Mouse (Mus musculus) hindlimb bud, embryonic 11.5 days (tissue): ENCODE data around the gene Bmpr2.
A peak's percentile ranks its signal among the peaks of the same experiment; 100 is the strongest.

ENCODE experiments used
- DNase-seq: peaks from one replicate; pipeline ENCODE4 v3.0.0-alpha.2; 2012; ENCODE audit warnings: low read depth, low spot score; ENCODE audit errors: extremely low spot score

Gene Bmpr2

DNA sequence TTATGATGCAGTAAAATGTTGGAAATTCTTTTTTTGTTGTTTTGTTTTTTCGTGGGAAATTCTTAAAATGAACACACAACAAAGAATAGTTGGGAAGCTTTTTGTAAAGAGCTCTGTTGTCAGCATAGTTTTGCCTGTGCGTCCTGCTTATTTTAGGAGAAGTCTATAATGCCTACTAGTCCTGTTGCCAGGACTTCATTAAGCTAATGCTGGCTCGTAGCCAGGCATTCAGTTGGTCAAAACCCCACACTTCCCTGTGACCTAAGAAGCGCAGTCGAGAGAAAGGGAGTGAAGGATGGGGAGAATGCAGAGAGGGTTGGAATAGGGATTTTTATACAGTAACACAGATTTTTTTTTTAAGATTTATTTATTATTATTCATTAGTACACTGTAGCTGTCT lies 26.5 kb downstream of the Bmpr2 start:
- no peak for DNase-seq

DNA sequence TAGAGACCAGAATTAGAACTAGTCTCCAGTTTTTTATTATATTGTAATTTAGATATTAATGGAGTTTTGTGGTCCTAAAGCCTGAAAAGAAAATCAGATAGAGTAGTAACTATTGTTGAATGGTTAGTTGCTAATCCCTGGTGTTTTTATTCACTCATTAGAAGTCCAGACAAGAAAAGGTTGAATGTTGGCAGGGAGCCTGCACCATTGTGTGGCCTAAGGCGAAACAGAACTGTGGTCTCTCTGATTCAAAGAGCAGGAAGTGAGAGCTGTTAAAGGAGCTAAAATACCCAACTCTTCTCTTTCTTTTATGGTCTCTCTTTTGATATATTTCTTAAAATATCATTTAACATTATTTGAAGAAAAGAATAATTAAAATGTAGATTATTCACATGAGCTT lies 32.1 kb downstream of the Bmpr2 start:
- no peak for DNase-seq

DNA sequence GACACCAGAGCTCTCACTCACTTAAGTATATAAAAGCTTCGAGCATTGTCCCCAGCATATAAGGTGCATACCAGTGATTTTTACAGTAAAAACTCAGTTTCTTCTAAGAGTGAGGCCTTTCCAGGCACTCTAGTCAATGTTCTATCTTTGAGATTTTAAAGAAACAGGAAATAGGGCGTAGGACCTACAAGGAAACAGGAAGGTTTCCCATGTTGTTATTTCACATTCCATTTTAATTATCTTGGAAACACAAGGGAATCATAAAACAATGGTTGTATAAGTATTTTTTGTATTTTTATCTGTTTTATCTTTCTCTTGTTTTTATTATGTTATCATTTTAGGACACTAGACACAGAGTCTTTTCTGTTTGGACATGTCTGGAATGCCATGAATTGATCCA lies 34.7 kb downstream of the Bmpr2 start:
- no peak for DNase-seq

DNA sequence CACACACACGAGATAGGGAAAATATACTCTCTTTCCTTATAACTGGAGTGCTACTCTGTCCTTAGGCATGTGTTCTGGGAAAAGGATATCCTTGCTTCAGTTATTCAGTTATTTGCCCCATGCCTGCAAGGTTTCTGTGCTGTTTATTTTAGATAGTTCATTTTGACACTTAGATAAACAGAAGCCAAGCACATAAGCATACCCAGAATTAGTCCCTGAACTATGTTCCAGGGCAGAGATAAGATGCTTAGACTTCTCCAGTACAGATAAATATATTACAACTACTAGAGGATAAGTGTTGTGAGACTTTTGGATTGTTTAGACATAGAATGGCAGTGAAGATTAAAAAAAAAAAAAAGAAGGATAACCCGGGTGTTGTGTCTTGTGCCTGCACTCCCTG lies 41.2 kb downstream of the Bmpr2 start:
- DNase-seq = no peak

DNA sequence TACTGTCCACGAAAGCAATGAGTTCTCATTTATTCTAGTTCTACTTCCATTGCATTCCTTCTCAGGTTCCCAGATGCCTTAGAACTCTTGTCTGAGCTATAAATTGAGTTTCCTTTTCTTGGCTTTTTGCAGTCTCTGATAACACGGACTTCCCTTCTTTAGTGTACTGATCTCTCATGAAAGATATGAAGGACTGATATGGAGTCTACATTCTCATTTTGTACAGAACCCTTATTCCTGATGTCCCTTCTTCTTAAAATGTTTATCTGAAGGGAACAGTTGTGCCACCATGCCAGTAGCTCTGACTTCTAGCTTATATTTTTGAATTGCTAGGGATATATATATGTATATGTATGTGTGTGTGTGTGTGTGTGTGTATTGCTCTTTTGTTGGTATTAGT lies 46.7 kb downstream of the Bmpr2 start:
- DNase-seq = no peak

DNA sequence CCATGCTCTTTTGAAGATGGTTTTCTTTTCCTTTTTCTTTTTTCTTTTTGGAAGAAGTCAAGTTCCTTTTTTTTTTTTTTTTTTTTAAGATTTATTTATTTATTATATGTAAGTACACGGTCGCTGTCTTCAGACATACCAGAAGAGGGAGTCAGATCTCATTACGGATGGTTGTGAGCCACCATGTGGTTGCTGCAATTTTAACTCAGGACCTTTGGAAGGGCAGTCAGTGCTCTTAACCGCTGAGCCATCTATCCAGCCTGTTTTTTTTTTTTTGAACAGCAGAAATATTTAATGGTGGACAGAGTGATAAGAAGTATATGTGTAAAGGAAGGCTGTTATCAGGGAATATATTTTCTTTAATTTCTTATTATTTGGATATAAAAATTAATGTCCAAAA lies 49.6 kb downstream of the Bmpr2 start:
- no peak for DNase-seq

DNA sequence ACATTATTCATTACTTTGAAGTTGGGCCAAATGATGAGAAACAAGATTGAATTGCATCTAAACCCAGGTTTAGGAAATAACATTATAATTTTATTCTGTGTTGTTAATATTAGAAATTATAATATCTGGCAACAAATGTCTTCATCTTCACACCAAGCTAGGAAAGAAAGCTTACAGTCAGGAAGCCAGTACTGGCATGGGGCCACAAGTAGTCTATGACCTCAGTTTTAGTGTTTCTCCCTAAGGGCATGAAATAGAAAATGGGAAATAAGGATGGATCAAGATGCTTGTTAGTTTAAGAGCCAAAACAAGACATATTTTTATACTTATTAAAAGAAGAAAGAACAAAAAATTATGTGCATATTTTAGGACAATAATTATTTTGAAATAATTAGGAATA lies 62.2 kb downstream of the Bmpr2 start:
- no peak for DNase-seq

DNA sequence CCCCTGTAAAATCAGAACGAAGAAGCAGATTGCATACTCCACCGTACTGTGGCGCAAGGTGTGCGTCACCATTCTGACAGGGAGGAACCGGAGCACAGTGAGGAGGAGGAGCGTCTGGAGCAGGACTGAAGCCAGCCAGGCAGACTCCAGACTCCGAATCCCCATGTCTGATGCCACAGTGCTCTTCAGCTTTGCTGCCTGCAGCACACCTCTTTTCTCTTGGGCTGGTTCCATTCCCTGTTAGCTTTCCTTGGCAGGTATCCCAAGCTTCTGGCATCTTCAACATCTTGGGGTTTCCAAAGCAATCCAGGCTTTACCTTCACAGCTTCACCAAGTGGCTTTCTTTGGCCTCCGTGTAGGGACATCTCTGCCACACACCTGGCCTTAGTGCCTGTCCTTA lies 63.4 kb downstream of the Bmpr2 start:
- DNase-seq = no peak

DNA sequence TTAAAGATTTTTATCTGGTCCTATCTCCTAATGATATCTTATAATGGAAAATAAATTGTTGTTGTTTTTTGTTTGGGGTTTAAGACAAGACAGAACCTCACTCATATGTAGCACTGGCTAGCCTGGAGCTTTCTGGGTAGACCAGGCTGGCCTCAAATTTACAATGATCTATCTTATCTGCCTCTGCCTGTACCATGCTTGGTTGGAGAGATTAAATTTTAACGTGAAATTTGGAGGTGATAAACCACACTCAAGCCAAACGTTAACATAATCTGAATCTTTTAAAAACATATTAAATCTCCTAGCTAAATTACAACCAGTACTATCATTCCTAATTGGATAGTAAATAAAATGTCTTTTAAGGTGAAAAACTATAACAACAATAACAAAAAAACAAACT lies 66.2 kb downstream of the Bmpr2 start:
- DNase-seq = no peak

DNA sequence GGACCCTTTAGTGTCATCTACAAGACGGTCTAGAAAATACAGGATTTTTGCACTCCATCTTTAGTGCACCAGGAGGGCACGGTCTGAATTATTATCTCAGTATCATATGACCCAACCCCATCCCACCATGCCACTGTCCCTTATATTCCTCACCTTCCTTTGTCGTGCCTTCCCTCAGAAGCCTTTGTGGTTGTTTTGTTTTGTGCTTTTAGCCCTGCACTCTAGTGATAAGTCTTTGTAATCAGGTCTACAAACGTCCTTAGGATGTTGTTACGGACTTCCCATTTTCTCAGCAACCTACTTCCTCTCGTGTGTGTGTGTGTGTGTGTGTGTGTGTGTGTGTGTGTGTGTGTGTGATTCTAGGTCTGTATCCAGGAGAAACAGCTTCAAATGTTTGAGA lies 67.0 kb downstream of the Bmpr2 start:
- DNase-seq = no peak

DNA sequence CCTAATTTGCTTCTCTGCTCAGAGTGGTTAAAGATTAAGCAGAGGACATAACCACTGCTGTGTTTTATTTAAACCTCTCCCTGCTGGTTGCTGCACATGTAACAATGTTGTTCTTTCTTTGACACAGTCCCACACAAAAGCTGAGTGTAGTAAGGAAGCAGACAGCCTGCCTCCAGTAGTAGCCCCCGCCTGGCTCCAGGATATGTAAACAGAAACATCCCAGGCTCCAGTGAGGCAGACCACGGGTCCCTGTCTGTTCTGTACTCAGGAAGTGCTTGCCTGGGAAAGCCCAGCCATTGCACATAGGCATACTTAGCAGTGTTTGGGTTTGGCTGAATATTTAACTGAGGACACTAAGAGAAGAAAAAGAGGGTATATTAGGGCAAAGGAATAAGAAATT lies 70.5 kb downstream of the Bmpr2 start:
- DNase-seq = no peak

DNA sequence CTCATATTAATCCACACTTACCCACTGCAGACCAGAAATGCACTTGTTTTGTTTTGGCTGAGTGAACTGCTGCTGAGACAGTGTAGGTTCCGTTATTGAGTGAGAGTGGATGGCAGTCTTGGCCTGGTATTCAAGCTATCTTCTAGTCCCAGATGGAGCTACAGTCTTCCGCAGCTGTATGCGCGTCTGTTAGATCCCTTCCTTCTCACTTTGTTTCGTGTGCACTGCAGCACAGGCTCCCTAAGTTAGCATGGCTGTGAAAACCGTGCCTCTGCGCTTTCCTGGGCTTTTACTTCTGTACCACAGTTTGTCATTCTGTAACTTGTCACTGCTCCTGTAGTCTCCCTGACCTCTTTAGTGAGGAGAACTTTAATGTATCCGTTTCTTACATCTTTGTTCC lies 85.1 kb downstream of the Bmpr2 start:
- no peak for DNase-seq

DNA sequence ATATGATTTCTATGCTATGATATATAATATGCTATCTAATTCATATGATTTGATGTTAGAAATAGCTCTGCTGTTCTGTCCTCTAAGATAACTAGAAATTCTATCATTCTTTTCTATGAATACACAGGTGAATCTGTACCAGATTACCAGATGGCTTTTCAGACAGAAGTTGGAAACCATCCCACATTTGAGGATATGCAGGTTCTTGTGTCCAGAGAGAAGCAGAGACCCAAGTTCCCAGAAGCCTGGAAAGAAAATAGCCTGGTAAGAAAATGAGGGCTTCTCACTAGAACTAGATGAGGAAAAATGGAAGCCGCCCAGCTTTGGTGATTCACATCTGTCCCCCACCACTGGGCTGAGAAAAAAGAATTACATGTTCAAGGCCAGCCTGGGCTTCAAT lies 95.8 kb downstream of the Bmpr2 start:
- no peak for DNase-seq

DNA sequence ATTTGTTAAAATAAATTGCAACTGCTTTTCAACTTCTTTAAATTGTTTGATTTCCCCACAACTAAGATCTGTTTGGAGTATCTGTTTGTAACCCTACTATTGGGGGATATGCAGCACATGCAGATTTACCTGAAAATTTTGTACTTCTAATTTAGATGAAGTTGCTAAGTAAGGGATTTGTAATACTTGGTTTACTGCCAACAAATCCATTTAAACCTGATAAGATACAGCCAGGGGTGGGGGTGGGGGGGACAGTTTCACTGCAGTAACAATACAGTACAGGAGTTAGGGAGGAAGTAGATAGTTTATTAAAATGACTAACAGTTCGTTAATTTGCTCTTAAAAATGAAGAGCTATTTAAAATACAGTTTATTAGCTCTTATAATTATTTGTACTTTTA lies 98.9 kb downstream of the Bmpr2 start:
- no peak for DNase-seq

DNA sequence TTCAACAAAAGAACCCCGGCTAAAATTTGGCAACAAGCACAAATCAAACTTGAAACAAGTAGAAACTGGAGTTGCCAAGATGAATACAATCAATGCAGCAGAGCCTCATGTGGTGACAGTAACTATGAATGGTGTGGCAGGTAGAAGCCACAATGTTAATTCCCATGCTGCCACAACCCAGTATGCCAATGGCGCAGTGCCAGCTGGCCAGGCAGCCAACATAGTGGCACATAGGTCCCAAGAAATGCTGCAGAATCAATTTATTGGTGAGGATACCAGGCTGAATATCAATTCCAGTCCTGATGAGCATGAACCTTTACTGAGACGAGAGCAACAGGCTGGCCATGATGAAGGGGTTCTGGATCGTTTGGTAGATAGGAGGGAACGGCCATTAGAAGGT lies 104.8 kb downstream of the Bmpr2 start:
- DNase-seq = no peak

DNA sequence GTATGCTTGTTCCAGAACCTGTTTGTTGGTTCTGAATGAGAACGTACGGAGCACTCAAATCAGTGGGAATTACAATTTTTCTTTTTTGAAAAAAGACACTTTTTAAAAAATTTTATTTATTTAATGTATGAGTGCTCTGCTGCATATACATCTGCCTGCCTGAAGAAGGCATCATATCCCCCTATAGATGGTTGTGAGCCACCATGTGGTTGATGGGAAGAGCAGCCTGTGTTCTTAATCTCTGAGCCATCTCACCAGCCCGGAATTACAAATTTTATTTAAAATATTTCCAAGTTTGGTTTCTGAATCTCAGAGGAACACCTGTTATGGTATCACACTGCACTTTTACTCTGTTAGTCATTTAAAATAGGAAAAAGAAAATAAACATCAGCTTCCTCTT lies 110.8 kb downstream of the Bmpr2 start:
- no peak for DNase-seq

DNA sequence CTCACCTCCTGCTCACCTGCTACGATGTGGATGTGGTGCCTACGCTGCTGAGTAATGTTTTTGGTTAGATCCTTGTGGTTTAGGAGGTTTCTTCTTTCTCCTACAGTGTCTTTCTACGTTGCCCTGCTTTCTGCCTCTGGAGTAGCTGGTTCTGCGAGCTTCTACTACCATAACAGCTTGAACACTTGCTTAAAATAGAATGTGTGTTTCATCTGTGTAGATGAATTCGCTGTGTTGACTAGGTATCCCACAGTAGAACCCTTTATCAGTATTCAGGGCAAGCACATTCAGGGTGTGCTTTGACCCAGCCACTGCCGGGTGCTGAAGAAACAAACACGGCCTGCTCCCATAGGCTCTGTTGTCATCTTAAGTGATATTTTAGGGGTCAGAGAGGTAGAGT lies 114.9 kb downstream of the Bmpr2 start:
- DNase-seq = no peak

DNA sequence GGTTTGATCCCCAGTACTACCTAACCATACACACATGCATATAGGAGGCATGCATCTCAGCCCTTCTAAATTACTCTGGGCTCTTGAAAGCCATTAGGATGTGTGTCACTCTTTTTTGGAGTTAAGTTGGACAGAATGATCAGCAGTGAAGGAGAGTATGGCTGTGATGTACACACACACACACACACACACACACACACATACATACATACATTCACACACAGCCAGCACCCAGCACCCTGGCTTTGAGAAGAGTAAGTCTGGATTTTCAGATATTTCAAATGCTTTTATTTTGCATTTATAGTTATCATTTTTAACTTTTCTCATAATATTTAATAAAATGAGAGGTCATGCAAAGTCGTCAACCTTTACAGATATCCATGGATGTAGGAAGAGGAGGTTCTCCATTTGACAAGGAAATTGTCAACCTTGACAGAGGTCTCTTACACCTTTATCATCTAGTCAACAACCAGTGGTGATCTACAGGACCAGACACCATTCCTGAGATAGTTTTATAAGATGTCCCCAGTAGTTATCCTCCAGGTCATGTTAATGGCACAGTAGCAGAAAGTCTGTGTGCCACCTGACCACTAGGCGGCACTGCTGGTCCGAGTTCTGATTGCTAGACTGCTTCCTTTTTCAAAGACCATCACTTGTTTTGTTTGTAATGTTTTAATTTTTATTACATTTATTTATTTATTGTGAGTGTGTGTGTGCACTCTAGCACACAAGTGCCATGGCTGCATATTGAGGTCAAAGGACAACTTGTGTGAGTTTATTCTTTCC lies 120.3 kb downstream of the Bmpr2 start:
- peak; percentile 37 for DNase-seq

DNA sequence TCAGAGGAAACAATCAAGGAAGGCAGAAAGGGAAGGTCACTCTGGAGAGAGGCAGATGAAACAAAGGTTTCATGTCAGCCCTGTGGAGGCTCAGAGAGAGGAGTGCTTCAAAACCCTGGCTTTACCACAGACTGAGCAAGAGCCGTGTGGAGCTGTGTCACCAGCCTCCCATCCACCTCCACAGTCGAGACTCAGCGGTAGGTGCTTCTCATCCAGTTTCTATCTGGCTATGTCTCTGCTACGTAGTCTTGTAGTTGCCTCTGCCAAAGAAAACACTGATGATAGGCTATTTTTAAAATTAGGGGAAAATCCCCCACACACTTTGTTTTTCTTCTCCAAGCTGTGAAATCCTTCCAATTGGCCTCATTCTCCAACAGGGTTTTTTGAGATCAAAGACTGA lies 123.7 kb downstream of the Bmpr2 start:
- DNase-seq = no peak

DNA sequence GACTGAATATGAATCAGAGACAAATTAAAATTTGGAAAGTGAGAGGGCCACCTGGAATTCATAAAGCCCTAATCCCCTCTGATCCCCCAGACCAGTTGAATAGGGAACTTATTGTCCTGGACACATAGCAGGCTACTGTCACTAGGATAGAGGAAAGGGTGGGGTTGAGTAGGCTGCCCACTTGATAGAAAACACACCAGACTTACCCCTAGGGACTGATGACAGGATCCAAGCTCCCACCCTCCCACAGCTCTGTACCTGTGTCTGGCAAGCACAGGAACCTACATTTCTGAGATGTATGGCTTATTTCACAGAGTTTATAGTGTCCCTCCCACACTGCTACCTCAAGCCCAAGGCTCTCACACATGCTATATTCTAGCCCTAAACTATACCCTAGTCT lies 124.8 kb downstream of the Bmpr2 start:
- DNase-seq = no peak

DNA sequence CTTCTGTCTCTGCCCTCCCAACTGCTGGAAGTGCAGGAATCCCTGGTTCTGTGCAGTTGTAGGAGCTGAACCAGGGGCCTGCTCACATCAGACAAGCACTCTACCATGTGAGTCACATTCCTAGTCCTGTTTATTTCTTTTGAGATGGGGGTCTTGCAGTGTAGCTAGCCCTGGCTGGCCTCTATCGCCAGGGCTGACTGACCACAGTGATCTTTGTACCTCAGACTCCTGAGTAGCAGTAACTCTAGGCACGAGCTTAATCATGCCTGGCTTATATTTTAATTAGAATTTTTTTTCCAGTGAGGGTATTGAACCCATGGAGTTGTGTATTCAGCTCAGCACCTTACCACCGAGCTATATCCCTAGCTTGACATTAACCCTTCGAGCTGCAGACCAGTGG lies 128.0 kb downstream of the Bmpr2 start:
- DNase-seq = no peak

DNA sequence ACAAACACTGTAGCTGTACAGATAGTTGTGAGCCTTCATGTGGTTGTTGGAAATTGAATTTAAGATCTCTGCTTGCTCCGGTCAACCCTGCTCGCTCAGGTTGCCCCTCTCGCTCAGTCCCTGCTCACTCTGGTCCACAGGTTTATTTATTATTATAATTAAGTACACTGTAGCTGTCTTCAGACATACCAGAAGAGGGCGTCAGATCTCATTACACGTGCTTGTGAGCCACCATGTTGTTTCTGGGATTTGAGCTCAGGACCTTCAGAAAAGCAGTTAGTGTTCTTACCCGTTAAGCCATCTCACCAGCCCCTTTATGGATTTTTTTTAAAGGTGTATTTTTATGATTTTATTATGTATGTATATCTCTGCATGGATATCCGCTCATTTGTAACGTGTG lies 129.6 kb downstream of the Bmpr2 start:
- no peak for DNase-seq

DNA sequence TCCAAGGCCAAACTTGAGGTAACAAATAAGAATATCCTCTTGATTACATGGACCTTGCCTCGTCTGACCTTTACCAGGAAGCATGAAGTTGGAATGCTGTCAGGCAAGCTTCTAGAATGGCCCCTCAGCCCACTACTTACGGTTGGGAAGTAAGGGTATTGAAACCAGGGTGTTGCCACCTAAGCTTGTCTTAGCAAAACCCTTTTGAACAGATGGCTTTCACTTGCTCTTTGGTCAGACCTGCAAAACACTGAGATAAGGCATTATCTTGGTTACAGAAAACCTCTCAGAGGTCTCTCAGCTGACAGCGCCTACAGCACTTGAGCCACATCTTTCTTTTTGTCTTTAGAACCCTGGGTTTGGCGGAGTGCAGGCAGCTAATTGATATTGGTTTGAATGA lies 130.8 kb downstream of the Bmpr2 start:
- DNase-seq = no peak

DNA sequence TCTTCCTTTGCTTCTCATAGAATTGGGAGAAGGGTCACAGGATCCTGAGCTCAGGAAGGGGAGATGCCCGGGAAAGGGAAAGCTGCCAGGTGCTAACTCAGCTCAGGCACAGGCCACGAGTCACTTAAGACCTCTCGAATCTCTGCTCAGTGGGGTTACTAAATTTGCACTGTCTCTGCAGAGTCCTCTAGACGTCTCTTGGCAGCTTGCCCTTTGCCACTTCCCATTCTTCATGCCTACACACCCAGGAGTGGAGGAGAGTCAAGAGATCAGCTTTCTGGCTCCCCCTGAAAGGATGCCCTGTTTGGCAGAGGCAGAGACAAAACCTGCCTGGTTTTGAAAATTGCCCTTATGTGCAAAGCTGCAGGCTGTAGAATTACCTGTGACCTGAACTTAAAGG lies 132.3 kb downstream of the Bmpr2 start:
- DNase-seq = no peak
